Mouse (Mus musculus): ENCODE data around the gene Aldh3b2.

Gene Aldh3b2

GRCm38 (mm10) chr19:3972229-3972628, at the start of gene Aldh3b2:
Gene Aldh3b2 (plus strand): TSS chr19:3972328.
- DNase-seq = no peak

- no peak for DNase-seq
These were observed 49.3 kb upstream of the Aldh3b2 start for GRCm38 (mm10) chr19:3922661-3923371.

DNA sequence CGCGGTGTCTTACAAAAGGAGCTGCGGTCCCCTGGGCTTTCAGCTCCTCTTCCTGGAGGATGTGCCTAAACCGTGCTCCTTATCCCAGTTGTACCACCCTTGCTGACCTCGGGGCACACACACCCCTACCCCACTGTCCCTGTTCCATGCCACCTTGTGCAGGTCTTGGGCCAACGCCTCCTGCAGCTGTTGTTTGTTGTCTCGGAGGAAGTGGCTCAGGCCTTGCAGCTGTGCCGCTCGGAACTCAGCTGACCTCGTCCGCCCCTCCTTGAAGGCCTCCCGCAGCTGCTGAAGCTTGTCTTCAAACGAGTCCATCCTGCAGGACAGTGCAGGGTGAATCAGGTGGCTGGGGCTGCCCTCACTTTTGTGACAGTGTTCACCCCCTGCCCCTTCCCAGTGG, 48.5 kb upstream of the Aldh3b2 start:
- peak in 1 of 2 experiments; percentile 25 for DNase-seq

DNA sequence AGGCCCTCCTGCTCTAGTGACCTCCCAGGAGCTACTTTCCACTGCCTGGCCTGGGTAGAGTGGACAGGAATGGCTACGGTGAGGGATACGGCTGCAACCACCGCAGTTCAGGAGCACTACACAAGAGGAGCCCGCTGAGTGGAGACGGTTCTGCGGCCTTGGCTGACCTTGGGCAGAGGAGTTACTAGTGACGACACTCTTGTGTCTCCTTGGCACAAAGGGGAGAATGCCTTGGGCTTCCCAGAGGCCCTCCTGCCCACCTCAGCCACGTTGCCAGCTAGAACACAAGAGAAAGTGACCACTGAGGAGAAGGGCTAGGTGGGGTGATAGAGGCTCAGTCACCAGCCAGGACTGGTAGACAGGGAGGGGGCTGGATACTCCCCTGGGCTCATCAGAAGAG, 47.9 kb upstream of the Aldh3b2 start:
- no peak for DNase-seq

- no peak for DNase-seq
These were observed 47.3 kb upstream of the Aldh3b2 start for GRCm38 (mm10) chr19:3924868-3925267.

- no peak for DNase-seq
These were observed 46.3 kb upstream of the Aldh3b2 start for GRCm38 (mm10) chr19:3925859-3926258.

- DNase-seq = no peak
These were observed 45.8 kb upstream of the Aldh3b2 start for GRCm38 (mm10) chr19:3926279-3926678.

DNA sequence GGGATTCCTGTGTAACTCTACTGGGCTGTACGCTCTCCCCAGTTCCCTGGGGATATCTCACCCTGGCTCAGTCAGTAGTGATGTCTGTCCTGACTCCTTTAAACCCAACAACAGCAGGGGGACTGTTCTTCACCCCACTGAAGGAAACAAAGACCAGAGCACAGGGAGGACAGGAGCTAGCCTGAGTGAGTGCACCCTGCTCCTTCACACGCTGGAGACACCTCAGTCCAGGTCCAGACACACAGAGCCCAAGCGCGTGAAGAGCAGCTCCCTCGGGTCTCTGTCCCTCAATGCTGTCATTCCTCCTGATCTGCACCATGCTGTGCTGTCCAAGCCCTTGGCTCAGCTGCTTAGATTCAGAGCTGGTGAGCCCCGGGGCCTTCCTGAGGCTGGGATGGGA, 45.4 kb upstream of the Aldh3b2 start:
- DNase-seq = no peak

DNA sequence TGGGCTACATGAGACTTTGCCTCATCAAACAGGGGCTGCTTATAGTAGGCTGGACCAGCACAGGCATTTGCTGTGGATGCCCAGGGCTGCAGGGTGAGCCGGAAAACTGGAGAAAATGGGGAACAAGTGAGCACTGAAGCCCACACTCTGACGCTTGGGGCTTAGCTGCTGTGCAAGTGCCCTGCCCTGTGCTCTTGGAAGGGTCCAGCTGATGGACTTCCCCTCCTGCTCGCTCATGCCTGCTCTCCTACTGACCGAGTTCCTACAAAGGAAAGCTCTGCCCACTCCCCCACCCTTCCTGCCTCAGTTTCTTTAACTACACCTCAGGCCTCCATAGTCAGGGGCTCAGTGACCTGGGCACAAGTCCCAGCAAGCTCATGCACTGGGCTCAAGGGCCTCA, 44.1 kb upstream of the Aldh3b2 start:
- no peak for DNase-seq

GRCm38 (mm10) chr19:3928779-3929178, 43.3 kb upstream of the Aldh3b2 start:
- no peak for DNase-seq

GRCm38 (mm10) chr19:3929211-3929941, 42.8 kb upstream of the Aldh3b2 start, which contains the start of gene Aldh3b1:
Gene Aldh3b1 (minus strand): TSS chr19:3929808.
- DNase-seq = peak; percentile 92 to 96

DNA sequence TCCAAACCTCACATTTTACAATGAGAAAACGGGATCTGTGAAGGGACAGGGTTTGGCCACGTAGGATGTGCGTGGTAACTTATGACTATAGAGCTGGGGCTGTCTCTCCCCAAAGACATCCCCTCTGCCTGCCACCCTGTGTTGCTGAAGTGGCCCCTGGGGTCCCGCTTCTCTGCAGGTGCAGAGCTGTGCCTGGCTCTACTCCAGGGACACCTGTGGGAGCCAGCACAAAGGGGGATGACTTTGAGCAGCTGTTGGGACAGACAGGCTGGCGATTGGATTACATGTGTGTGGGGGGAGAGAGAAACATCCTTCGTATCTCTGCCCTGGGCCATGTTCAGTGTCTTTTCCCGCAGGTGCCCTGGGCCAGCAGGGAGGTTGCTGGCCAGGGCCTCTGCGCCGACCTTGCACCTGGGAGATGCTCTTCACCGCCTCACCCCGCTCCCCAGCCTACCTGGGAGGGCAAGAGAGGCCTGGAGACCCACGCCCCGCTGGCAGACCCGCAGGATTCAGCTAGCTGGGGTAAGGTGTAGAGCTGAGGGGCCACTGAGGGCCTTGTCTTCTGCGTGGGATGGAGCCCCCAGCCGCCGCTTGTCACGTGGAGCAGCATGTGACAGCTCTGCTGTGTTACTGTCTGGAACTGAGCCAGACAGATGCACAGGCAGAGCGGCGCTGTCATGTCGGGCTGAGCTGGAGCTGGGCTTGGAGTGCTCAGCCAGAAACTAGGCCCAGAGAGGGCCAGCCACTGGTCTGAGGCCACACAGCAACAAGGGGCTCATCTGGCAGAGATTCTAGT, 41.7 kb upstream of the Aldh3b2 start:
- DNase-seq = no peak

DNA sequence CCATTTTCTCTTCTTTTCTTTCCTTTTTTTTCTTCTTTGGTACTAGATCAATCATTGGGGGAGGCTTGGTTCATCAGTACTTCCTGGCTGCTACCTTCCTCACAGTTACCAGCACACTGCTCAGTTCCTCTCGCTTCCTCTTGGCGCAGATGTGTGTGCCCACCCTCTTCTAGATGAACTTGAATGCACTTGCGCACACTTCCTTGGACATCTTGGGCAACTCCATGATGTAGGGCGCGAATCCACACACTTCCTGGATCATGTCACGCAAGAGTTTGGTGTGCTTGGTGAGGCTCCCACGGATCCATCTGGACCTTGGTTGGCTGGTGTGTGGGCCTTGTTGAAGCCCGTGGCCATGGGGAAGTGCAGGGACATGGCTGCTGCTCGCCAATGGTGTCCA, 40.4 kb upstream of the Aldh3b2 start:
- no peak for DNase-seq

- peak; percentile 65 to 68 for DNase-seq
These were observed 36.9 kb upstream of the Aldh3b2 start, which contains the start of gene Unc93b1 for GRCm38 (mm10) chr19:3935032-3935895. Gene Unc93b1 (plus strand): TSS chr19:3935186.

- DNase-seq = peak; percentile 58 to 72
These were observed 36.0 kb upstream of the Aldh3b2 start for GRCm38 (mm10) chr19:3935896-3936850.

- no peak for DNase-seq
These were observed 29.8 kb upstream of the Aldh3b2 start for GRCm38 (mm10) chr19:3942315-3942714.

- DNase-seq = peak in 1 of 2 experiments; percentile 54
These were observed 29.0 kb upstream of the Aldh3b2 start for GRCm38 (mm10) chr19:3942986-3943735.

GRCm38 (mm10) chr19:3945872-3946564, 26.1 kb upstream of the Aldh3b2 start:
- DNase-seq = peak in 1 of 2 experiments; percentile 77

GRCm38 (mm10) chr19:3946715-3947114, 25.4 kb upstream of the Aldh3b2 start:
- peak; percentile 73 to 88 for DNase-seq

GRCm38 (mm10) chr19:3947813-3948212, 24.3 kb upstream of the Aldh3b2 start:
- DNase-seq = no peak

All from kidney, adult 8-10 months (tissue).